Mouse (Mus musculus): ENCODE measurements around the gene Abcg2. TPM values are rescaled to one million over a fixed set of nuclear protein-coding genes. Genes with fewer than 3 reads are reported as not detected.
"Not testable (repeated sequence)": the region's sequence is repeated elsewhere in the genome, so short reads cannot be mapped to it uniquely, and the experiment has no call there.

Abcg2 gene
- total RNA-seq (2021): 10 to 100 TPM; 16.2 to 22.9 TPM

DNA sequence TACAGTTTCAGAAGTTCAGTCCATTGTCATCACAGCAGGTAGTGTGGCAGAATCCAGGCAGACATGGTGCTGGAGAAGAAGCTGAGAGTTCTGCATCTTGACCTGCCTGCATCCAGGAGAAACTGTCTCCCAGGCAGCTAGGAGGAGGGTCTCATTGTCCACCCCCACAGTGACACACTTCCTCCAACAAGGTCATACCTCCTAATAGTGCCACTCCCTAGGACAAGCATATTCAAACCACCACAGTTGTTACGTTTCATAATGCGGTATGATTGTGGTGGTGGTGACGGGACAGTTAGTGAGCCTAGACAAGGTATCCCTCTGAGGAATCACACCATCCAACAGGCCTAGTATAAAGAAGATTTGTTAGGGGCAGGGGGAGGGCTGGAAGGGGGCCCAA, at the start of gene Abcg2:
Gene Abcg2 (plus strand): TSS at position 301 of the 400 bp plus-strand sequence.
- DNase-seq: not testable (repeated sequence)

- DNase-seq: not testable (repeated sequence)
These were observed 44.1 kb upstream of the Abcg2 start for GRCm38 (mm10) chr6:58540263-58540662.

- DNase-seq: peak in 1 of 2 experiments; percentile 15
These were observed 41.5 kb upstream of the Abcg2 start for GRCm38 (mm10) chr6:58542852-58543251.

- not testable (repeated sequence) for DNase-seq
These were observed 39.4 kb upstream of the Abcg2 start for GRCm38 (mm10) chr6:58544971-58545370.

DNA sequence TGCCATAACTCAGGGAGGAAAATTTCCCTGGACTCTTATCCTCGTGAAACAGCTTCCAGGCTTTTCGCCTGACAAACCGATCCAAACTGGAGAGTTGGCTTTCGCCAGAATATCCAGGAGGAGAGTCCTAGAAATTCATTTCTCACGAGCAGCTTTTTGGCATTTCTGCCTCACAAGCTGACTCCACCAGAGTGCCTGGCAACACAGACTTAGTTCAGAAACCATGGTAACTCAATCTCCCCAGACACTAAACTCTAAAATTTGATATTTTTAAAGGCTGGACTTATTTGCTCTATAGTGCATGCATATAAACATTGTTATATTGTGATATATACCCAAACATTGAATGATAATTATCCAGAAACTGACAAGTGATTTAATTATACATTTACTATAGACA, 38.3 kb upstream of the Abcg2 start:
- DNase-seq: peak in 1 of 2 experiments; percentile 13

DNA sequence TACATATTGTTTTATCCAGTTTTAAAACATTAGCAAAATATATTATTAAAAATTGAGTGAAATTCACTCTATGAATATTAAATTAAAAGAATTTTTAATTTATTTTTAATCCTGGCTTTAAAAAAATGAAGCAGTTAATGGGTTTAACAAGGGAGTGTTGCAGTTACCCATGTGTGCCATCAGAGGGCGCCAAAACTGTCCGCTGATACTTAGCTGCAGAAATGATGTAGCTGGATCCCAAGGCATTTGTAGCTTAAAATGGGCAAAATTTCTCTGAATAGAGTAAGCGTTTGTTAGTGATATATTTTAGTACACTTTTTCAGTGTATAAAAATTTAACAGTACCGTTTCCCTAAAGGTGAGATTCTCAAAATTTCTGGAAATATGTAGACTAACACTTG, 37.5 kb upstream of the Abcg2 start:
- peak; percentile 33 to 40 for DNase-seq

GRCm38 (mm10) chr6:58553812-58554211, 30.5 kb upstream of the Abcg2 start:
- not testable (repeated sequence) for DNase-seq

- not testable (repeated sequence) for DNase-seq
These were observed 9.9 kb downstream of the Abcg2 start for GRCm38 (mm10) chr6:58593987-58594844.

DNA sequence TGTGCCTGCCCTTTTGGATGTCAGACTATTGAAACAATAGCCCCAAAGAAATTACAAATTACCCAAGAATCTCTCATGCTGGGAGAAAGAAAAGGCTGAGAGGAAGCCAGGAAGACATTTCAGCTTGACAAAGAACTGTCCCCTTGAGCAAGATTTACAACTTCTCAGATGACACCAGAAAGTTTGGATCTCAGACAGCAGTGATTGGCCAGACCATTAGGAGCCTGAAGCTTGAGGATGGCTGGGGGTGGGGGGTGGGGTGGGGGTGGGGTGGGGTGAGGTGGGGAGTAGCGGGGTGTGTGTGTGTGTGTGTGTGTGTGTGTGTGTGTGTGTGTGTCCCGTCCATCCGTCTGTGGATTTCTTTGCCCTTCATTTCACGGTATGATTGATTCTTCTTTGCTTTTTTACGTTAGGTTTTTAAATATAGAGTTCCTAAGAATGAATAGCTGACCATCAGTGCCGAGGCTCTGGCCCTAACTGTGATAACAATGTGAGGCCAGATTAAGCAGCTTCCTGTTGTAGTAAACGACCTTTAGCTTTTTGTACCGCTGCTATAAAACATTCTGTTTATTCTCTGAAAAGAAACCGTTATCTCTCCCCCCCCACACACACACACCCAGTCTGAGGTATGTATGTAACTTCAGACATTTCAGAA, 11.4 kb downstream of the Abcg2 start:
- not testable (repeated sequence) for DNase-seq

GRCm38 (mm10) chr6:58596294-58596653, 12.0 kb downstream of the Abcg2 start:
- peak; percentile 5 to 9 for DNase-seq

GRCm38 (mm10) chr6:58602119-58602518, 17.8 kb downstream of the Abcg2 start:
- not testable (repeated sequence) for DNase-seq

DNA sequence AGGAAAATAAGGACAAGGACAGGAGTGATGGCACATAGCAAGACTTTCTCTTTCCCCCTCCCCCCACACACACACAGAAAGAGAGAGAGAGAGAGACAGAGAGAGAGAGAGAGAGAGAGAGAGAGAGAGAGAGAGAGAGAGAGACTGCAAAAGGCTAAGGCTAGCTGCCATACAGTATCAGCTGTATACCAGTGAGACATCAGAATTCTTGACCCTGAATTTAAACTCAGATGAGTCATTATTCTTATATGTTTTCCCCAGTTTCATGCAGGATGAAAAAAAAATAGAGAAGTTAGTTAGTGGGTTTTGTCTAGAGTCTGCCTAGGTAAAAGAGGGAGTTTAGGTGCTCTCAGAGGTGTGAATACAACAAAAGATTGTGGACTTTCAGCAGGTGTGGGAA, 18.7 kb downstream of the Abcg2 start:
- DNase-seq: not testable (repeated sequence)

GRCm38 (mm10) chr6:58603485-58604090, 19.3 kb downstream of the Abcg2 start:
- DNase-seq: not testable (repeated sequence)

GRCm38 (mm10) chr6:58606642-58607041, 22.3 kb downstream of the Abcg2 start:
- DNase-seq: no peak

GRCm38 (mm10) chr6:58608422-58608821, 24.1 kb downstream of the Abcg2 start:
- no peak for DNase-seq

DNA sequence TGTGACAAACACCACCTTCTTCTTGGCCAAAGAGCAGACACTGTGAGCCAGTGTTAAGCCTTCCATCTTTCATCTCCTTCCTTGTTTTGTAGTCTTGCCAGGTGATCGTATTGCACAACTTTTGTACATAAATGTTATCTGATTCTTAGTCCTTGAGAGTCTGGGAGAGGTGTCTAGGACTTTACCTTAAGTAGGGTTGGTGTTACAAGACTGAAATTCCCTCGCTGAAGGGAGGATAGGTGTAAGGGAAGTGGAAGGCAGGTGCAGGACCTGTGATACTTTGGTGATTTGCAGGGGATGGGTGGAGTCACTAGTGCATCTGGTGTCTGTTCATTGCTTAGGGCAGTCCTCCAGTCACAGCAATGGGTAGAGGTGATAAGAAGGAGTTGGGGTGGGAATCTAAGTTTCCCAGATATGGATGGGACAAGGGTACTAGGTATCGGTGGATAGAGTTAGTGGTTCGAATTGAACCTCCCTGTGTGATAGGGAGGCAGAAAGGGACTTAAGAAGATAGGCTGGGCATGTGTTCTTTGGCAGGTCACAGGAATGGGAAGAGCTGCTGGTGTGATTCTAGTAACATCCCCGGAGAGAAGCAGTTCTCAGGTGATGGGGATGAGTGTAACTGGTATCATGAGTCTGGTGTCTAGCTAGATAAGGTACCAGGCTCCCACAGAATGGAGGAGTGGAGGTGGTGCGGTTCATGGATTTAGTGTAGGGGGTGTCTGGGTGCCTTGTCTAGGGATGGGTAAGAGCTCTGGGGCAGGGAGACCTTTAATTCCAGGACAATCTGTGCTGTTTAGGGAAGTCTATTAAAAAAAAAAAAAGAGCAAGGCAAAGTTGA, 25.8 kb downstream of the Abcg2 start:
- no peak for DNase-seq

DNA sequence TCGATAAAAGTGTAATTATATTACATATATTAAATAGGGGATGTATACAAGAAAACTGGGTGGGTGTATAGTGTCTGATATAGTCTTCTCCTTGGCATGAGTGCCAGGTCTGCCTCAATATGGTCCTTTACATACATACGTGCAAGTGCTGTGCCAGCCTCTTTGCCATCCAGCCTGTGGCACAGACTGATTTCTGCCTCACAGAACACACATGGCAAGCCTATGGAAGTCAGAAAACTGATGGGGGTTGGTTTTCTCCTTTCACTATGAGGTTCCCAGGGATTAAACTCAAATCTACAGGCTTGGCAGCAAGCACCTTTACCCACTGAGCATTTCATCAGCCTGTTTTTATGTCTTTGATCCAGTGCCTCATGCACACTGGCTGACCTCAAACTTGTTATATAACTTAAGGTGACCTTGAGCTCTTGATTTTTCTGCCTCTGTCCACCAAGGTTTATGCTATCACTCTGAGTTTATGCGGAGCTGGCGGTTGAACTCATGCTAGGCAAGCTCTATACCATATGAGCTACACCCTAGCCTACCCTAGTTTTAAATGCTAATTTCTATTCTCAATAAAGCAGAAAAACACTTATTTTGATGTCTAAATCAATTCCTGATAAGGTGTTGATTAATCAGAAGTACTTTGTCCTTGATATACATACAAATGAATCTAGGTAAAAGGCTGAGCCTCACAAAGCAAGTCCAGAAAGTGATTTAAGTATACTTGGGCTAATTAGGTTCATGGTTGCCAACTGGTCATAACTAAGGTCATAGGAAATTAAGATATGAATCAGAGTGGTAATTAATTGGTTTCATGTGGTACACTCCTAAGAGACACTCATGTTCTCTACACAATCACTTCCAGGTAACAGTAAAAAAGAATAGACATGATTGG, 26.7 kb downstream of the Abcg2 start:
- no peak for DNase-seq

DNA sequence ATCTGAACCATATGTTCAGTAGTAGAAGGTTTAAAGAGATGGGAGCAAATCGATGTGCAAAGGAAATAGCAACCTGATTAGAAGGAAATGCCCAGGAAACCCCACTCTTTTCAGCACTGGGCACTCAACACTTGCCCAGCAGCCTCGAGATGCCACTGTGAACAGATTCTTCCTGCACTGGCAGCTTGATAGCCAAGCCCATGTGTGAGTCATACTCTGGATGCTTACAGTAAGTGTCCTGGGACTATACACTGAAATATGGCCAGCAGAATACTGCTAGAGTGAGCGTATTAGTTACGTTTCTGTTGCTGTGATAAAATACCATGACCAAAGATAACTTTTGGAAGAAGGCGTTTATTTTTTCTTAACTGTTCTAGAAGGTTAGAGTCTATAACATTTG, 39.8 kb downstream of the Abcg2 start:
- no peak for DNase-seq

- DNase-seq: no peak
These were observed 44.9 kb downstream of the Abcg2 start for GRCm38 (mm10) chr6:58629238-58629637.

- DNase-seq: no peak
These were observed 48.1 kb downstream of the Abcg2 start for GRCm38 (mm10) chr6:58632419-58632818.

DNA sequence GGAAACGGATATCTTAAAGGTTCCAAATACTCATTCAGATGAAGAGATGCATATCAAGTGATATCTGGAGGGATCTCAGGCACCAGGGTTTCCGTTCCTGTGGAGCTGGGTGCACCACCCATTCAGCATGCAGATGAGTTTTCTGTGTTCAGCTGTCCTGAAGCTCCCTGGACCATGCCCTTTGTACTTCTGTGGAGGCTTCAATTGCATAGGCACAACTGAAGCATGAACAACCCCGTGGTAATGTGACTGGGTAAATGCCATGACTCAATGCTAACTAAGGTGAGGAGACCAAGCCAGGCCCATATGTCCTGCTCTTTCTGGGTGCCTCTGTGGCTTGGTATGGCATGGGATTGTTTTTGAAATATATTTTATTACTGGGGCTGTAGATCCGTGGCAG, 49.4 kb downstream of the Abcg2 start:
- DNase-seq: no peak

Measured in layer of hippocampus, postnatal 36 days (tissue).